Mouse (Mus musculus) B cell, adult 67 days (primary cell): ENCODE data around the gene Grin3b. TPM values are rescaled to one million over a fixed set of nuclear protein-coding genes. Genes with fewer than 3 reads are reported as not detected.

ENCODE experiments used
- total RNA-seq, 2 experiments: library from RNA; stranded (reverse); gene quantifications; 4 replicates each; pipeline ENCODE4 v1.2.4; 2023

The Grin3b gene
- under 1 TPM in 1 of 2 experiments, not detected in 1; 0.24 TPM for total RNA-seq

GRCm38 (mm10) chr10:79970415-79971182 lies at the start of gene Grin3b:
TSS of gene Grin3b (plus strand) at chr10:79970715.

GRCm38 (mm10) chr10:79920958-79921535 lies 49.5 kb upstream of the Grin3b start, which contains the start of gene R3hdm4:
TSS of gene R3hdm4 (minus strand) at chr10:79921208.

GRCm38 (mm10) chr10:79926491-79927323 lies 43.8 kb upstream of the Grin3b start, which contains the start of gene Arid3a:
TSS of gene Arid3a (plus strand) at chr10:79927043.

GRCm38 (mm10) chr10:79959847-79960601 lies 10.5 kb upstream of the Grin3b start, which contains the start of gene Wdr18:
TSS of gene Wdr18 (plus strand) at chr10:79960152.

GRCm38 (mm10) chr10:79984195-79984816 lies 13.8 kb downstream of the Grin3b start, which contains the start of gene Tmem259:
TSS of gene Tmem259 (minus strand) at chr10:79984330.

GRCm38 (mm10) chr10:79988506-79989271 lies 18.2 kb downstream of the Grin3b start, which contains the start of gene Cnn2:
TSS of gene Cnn2 (plus strand) at chr10:79988584.

GRCm38 (mm10) chr10:79996272-79997033 lies 25.9 kb downstream of the Grin3b start, which contains the start of gene Abca7:
TSS of gene Abca7 (plus strand) at chr10:79996494.

GRCm38 (mm10) chr10:80016511-80016910 lies 46.0 kb downstream of the Grin3b start, which contains the start of gene Arhgap45:
TSS of gene Arhgap45 (plus strand) at chr10:80016653.

Other genes starting within 250 kb of the Grin3b start
- gene Polrmt, start 224.1 kb upstream of the Grin3b start, total RNA-seq = 10 to 100 TPM; 64.8 to 74.2 TPM
- not detected for gene Fgf22, start 215.6 kb upstream of the Grin3b start, total RNA-seq
- 10 to 100 TPM; 56.5 to 58.6 TPM for gene Rnf126, start 203.8 kb upstream of the Grin3b start, total RNA-seq
- 1 to 10 TPM; 1.8 to 2.0 TPM for gene Fstl3, start 193.4 kb upstream of the Grin3b start, total RNA-seq
- gene Prss57, start 179.8 kb upstream of the Grin3b start, total RNA-seq = not detected
- 1 to 10 TPM; 4.9 to 5.1 TPM for gene Palm, start 177.1 kb upstream of the Grin3b start, total RNA-seq
- gene Misp, start 149.7 kb upstream of the Grin3b start, total RNA-seq = under 1 TPM in 1 of 2 experiments, not detected in 1; 0.23 TPM
- 100 to 1,000 TPM; 437 to 440 TPM for gene Ptbp1, start 116.3 kb upstream of the Grin3b start, total RNA-seq
- not detected for gene Prtn3, start 96.2 kb upstream of the Grin3b start, total RNA-seq
- gene Plppr3, start 96.1 kb upstream of the Grin3b start, total RNA-seq = under 1 TPM; 0.47 to 0.70 TPM
- not detected for gene Elane, start 84.5 kb upstream of the Grin3b start, total RNA-seq
- gene Cfd, start 79.9 kb upstream of the Grin3b start, total RNA-seq = not detected
- 10 to 100 TPM; 73.7 to 75.0 TPM for gene Med16, start 61.8 kb upstream of the Grin3b start, total RNA-seq
- not detected for gene Gm26602, start 59.9 kb upstream of the Grin3b start, total RNA-seq
- under 1 TPM; 0.50 to 0.93 TPM for gene Kiss1r, start 53.7 kb upstream of the Grin3b start, total RNA-seq
- gene R3hdm4, start 49.5 kb upstream of the Grin3b start, total RNA-seq = 10 to 100 TPM; 94.6 to 97.9 TPM
- 10 to 100 TPM; 40.0 to 49.7 TPM for gene Arid3a, start 43.7 kb upstream of the Grin3b start, total RNA-seq
- 10 to 100 TPM; 44.5 to 55.3 TPM for gene Wdr18, start 10.6 kb upstream of the Grin3b start, total RNA-seq
- 100 to 1,000 TPM; 156 to 169 TPM for gene Tmem259, start 13.6 kb downstream of the Grin3b start, total RNA-seq
- 100 to 1,000 TPM; 339 to 353 TPM for gene Cnn2, start 17.9 kb downstream of the Grin3b start, total RNA-seq
- 10 to 100 TPM; 57.1 to 61.6 TPM for gene Abca7, start 25.8 kb downstream of the Grin3b start, total RNA-seq
- gene Arhgap45, start 45.9 kb downstream of the Grin3b start, total RNA-seq = 100 to 1,000 TPM; 538 to 550 TPM
- 100 to 1,000 TPM in 1 of 2 experiments, 10 to 100 TPM in 1; 91.9 to 101 TPM for gene Polr2e, start 69.1 kb downstream of the Grin3b start, total RNA-seq
- 100 to 1,000 TPM; 124 to 133 TPM for gene Gpx4, start 76.5 kb downstream of the Grin3b start, total RNA-seq
- gene Sbno2, start 134.9 kb downstream of the Grin3b start, total RNA-seq = 100 to 1,000 TPM; 118 to 128 TPM
- 100 to 1,000 TPM; 178 to 181 TPM for gene Stk11, start 145.1 kb downstream of the Grin3b start, total RNA-seq
- 100 to 1,000 TPM; 171 to 178 TPM for gene Atp5d, start 167.9 kb downstream of the Grin3b start, total RNA-seq
- 1 to 10 TPM; 4.6 to 4.9 TPM for gene Cbarp, start 170.1 kb downstream of the Grin3b start, total RNA-seq
- 100 to 1,000 TPM; 153 to 162 TPM for gene Midn, start 177.6 kb downstream of the Grin3b start, total RNA-seq
- 100 to 1,000 TPM; 152 to 252 TPM for gene Cirbp, start 195.3 kb downstream of the Grin3b start, total RNA-seq
- 10 to 100 TPM in 1 of 2 experiments, 1 to 10 TPM in 1; 9.9 to 13.1 TPM for gene 1600002K03Rik, start 202.2 kb downstream of the Grin3b start, total RNA-seq
- gene Efna2, start 208.8 kb downstream of the Grin3b start, total RNA-seq = under 1 TPM in 1 of 2 experiments, not detected in 1; 0.42 TPM